Mouse (Mus musculus) neural tube, embryonic 15.5 days (tissue): ENCODE data around the gene Pspn. TPM values are rescaled to one million over a fixed set of nuclear protein-coding genes. Genes with fewer than 3 reads are reported as not detected.

Experiments
- ATAC-seq: fragments of 200-750 bp; cut with Nextera tagmentation; 2 replicates; pipeline ENCODE4 v1.8.0; 2017; ENCODE audit warnings: mild to moderate bottlenecking, moderate TSS enrichment, moderate library complexity; ENCODE audit not compliant: low FRiP score
- H3K27ac ChIP-seq: fragments of 300-500 bp; sonication (generic); replicated peaks from 2 replicates; pipeline ENCODE4 v1.5.1; 2015; ENCODE audit warnings: mild to moderate bottlenecking, inconsistent platforms
- H3K27me3 ChIP-seq: fragments of 300-500 bp; sonication (generic); replicated peaks from 2 replicates; pipeline ENCODE4 v1.6.1; 2015; ENCODE audit warnings: inconsistent platforms
- H3K36me3 ChIP-seq: fragments of 300-500 bp; sonication (generic); 2 replicates; pipeline ENCODE4 v1.6.1; 2015; ENCODE audit warnings: inconsistent platforms
- H3K4me1 ChIP-seq: fragments of 300-500 bp; sonication (generic); 2 replicates; pipeline ENCODE4 v1.6.1; 2015; ENCODE audit warnings: inconsistent platforms
- H3K4me2 ChIP-seq: fragments of 300-500 bp; sonication (generic); 2 replicates; pipeline ENCODE4 v1.6.1; 2015; ENCODE audit warnings: inconsistent platforms, mild to moderate bottlenecking, moderate library complexity
- H3K4me3 ChIP-seq: fragments of 300-500 bp; sonication (generic); replicated peaks from 2 replicates; pipeline ENCODE4 v1.5.1; 2015; ENCODE audit warnings: mild to moderate bottlenecking, inconsistent platforms
- H3K9ac ChIP-seq: fragments of 300-500 bp; sonication (generic); replicated peaks from 2 replicates; pipeline ENCODE4 v1.6.1; 2015; ENCODE audit warnings: mild to moderate bottlenecking, inconsistent platforms
- H3K9me3 ChIP-seq: fragments of 300-500 bp; sonication (generic); replicated peaks from 2 replicates; pipeline ENCODE4 v1.6.1; 2016; ENCODE audit warnings: inconsistent platforms
- WGBS: fragments of 180-500 bp; shearing (Covaris S2); methylation state at CpG from one replicate; pipeline ENCODE4 v1.1.7; 2015; ENCODE audit warnings: mixed read lengths; 5-methylcytosine and 5-hydroxymethylcytosine counted together
- polyA plus RNA-seq: library from polyadenylated mRNA; unstranded; fragments of >200 nt; fragmentation: Nextera tagmentation; extraction: Ambion mirVana; gene quantifications from 2 replicates; pipeline ENCODE4 v1.2.1, GENCODE M21; 2015

The Pspn gene
- polyA plus RNA-seq, 1 experiment from 2014 or later = 0.49 TPM

- H3K4me1 ChIP-seq = peaks cover 22% of the 10 kb centered on the region
- H3K9me3 ChIP-seq = no peaks in the 10 kb centered on the region
- no peak for ATAC-seq
- peak overlapping the region; percentile 91 for H3K4me3 ChIP-seq
- peak overlapping the region; percentile 89 for H3K9ac ChIP-seq
- H3K36me3 ChIP-seq = peaks cover 37% of the 10 kb centered on the region
- no peak overlapping the region for H3K27ac ChIP-seq
- 77% methylated on average over 2 of the region's 2 CpGs for WGBS
- peak overlapping the region; percentile 81 for H3K4me2 ChIP-seq
- H3K27me3 ChIP-seq = no peaks in the 10 kb centered on the region
Observed at GRCm38 (mm10) chr17:56990966-56991365, 8.9 kb downstream of the Pspn start.

- Histone ChIP-seq H3K4me2 (peak within 1 kb of the TSS; percentile 81), H3K27ac (peak within 1 kb of the TSS; percentile 86), H3K9me3 (no peaks in the 10 kb centered on the region), H3K9ac (peak within 1 kb of the TSS; percentile 89), H3K4me3 (peak within 1 kb of the TSS; percentile 91), H3K36me3 (peaks cover 29% of the 10 kb centered on the region), H3K27me3 (no peaks in the 10 kb centered on the region), H3K4me1 (peaks cover 22% of the 10 kb centered on the region)
- under 1% methylated on average over 52 of the region's 52 CpGs for WGBS
- ATAC-seq = peak; percentile 96
Observed at GRCm38 (mm10) chr17:56990115-56990746, 9.6 kb downstream of the Pspn start, which contains the start of gene Clpp. Clpp (plus strand) TSS chr17:56990305.

- H3K9me3 ChIP-seq = no peaks in the 10 kb centered on the region
- peaks cover 22% of the 10 kb centered on the region for H3K4me1 ChIP-seq
- WGBS = 2% methylated on average over 25 of the region's 25 CpGs
- H3K27me3 ChIP-seq = no peaks in the 10 kb centered on the region
- peak; percentile 94 for ATAC-seq
- peak overlapping the region; percentile 89 for H3K9ac ChIP-seq
- peak overlapping the region; percentile 81 for H3K4me2 ChIP-seq
- H3K36me3 ChIP-seq = peaks cover 24% of the 10 kb centered on the region
- H3K27ac ChIP-seq = peak overlapping the region; percentile 86
- peak overlapping the region; percentile 91 for H3K4me3 ChIP-seq
Observed at GRCm38 (mm10) chr17:56989467-56990114, 10.2 kb downstream of the Pspn start.

- H3K4me3 ChIP-seq = peak overlapping the region; percentile 91
- peak overlapping the region; percentile 86 for H3K27ac ChIP-seq
- 69% methylated on average over 7 of the region's 7 CpGs for WGBS
- H3K9me3 ChIP-seq = no peaks in the 10 kb centered on the region
- ATAC-seq = no peak
- H3K36me3 ChIP-seq = peaks cover 18% of the 10 kb centered on the region
- H3K4me1 ChIP-seq = peaks cover 22% of the 10 kb centered on the region
- H3K4me2 ChIP-seq = peak overlapping the region; percentile 81
- no peaks in the 10 kb centered on the region for H3K27me3 ChIP-seq
- peak overlapping the region; percentile 89; the same call in 1 of the 2 replicates for H3K9ac ChIP-seq
Observed at GRCm38 (mm10) chr17:56988921-56989430, 10.8 kb downstream of the Pspn start.

GRCm38 (mm10) chr17:56988441-56988840 lies 11.4 kb downstream of the Pspn start:
- no peak overlapping the region for H3K9ac ChIP-seq
- 86% methylated on average over 7 of the region's 7 CpGs for WGBS
- peaks cover 13% of the 10 kb centered on the region for H3K36me3 ChIP-seq
- H3K27me3 ChIP-seq = no peaks in the 10 kb centered on the region
- H3K4me1 ChIP-seq = peaks cover 22% of the 10 kb centered on the region
- no peak overlapping the region for H3K27ac ChIP-seq
- H3K9me3 ChIP-seq = no peaks in the 10 kb centered on the region
- no peak overlapping the region for H3K4me3 ChIP-seq
- no peak for ATAC-seq
- no peak overlapping the region for H3K4me2 ChIP-seq

- Histone ChIP-seq H3K27me3 (no peaks in the 10 kb centered on the region), H3K9me3 (no peaks in the 10 kb centered on the region), H3K4me2 (no peak overlapping the region), H3K4me1 (peaks cover 8% of the 10 kb centered on the region), H3K9ac (no peak overlapping the region), H3K4me3 (no peak overlapping the region), H3K36me3 (no peaks in the 10 kb centered on the region), H3K27ac (no peak overlapping the region)
- WGBS = 83% methylated on average over 3 of the region's 3 CpGs
- ATAC-seq = no peak
Observed at GRCm38 (mm10) chr17:56986105-56986805, 13.6 kb downstream of the Pspn start.

- Histone ChIP-seq H3K4me2 (no peak overlapping the region), H3K9ac (no peak overlapping the region)
- 61% methylated on average over 3 of the region's 3 CpGs for WGBS
Observed at GRCm38 (mm10) chr17:56985656-56986055, 14.2 kb downstream of the Pspn start.

GRCm38 (mm10) chr17:56984886-56985285 lies 14.9 kb downstream of the Pspn start:
- H3K36me3 ChIP-seq = no peaks in the 10 kb centered on the region
- H3K4me3 ChIP-seq = no peak overlapping the region
- 83% methylated on average over 9 of the region's 9 CpGs for WGBS
- H3K9me3 ChIP-seq = no peaks in the 10 kb centered on the region
- H3K9ac ChIP-seq = no peak overlapping the region
- no peak overlapping the region for H3K27ac ChIP-seq
- H3K27me3 ChIP-seq = no peaks in the 10 kb centered on the region
- no peak overlapping the region for H3K4me2 ChIP-seq
- H3K4me1 ChIP-seq = peaks cover 2% of the 10 kb centered on the region; the same call in 1 of the 2 replicates
- ATAC-seq = no peak

More at GRCm38 (mm10) chr17:56985656-56986055, 14.2 kb downstream of the Pspn start:
- no peaks in the 10 kb centered on the region for H3K36me3 ChIP-seq
- H3K27me3 ChIP-seq = no peaks in the 10 kb centered on the region
- H3K9me3 ChIP-seq = no peaks in the 10 kb centered on the region
- ATAC-seq = no peak
- H3K27ac ChIP-seq = no peak overlapping the region
- peaks cover 2% of the 10 kb centered on the region; the same call in 1 of the 2 replicates for H3K4me1 ChIP-seq
- no peak overlapping the region for H3K4me3 ChIP-seq

GRCm38 (mm10) chr17:56982013-56982412 lies 17.8 kb downstream of the Pspn start, which contains the start of gene Acer1:
Acer1 (minus strand) TSS chr17:56982126.
- no peak within 1 kb of the TSS for H3K4me2 ChIP-seq
- no peak within 1 kb of the TSS for H3K27ac ChIP-seq
- WGBS = 87% methylated on average over 5 of the region's 5 CpGs
- H3K4me1 ChIP-seq = no peaks in the 10 kb centered on the region
- no peak within 1 kb of the TSS for H3K4me3 ChIP-seq
- no peak within 1 kb of the TSS for H3K9ac ChIP-seq
- ATAC-seq = no peak
- no peaks in the 10 kb centered on the region for H3K27me3 ChIP-seq
- H3K36me3 ChIP-seq = no peaks in the 10 kb centered on the region
- no peaks in the 10 kb centered on the region for H3K9me3 ChIP-seq

- no peak overlapping the region for H3K4me3 ChIP-seq
- H3K9me3 ChIP-seq = no peaks in the 10 kb centered on the region
- no peaks in the 10 kb centered on the region for H3K4me1 ChIP-seq
- H3K27ac ChIP-seq = no peak overlapping the region
- no peak overlapping the region for H3K9ac ChIP-seq
- H3K27me3 ChIP-seq = no peaks in the 10 kb centered on the region
- H3K36me3 ChIP-seq = no peaks in the 10 kb centered on the region
- 78% methylated on average over 7 of the region's 7 CpGs for WGBS
- no peak overlapping the region for H3K4me2 ChIP-seq
- ATAC-seq = no peak
Observed at GRCm38 (mm10) chr17:56981049-56981448, 18.8 kb downstream of the Pspn start.

- H3K4me1 ChIP-seq = no peaks in the 10 kb centered on the region
- 10% methylated on average over 7 of the region's 8 CpGs for WGBS
- H3K27ac ChIP-seq = no peak overlapping the region
- H3K9ac ChIP-seq = no peak overlapping the region
- ATAC-seq = no peak
- no peaks in the 10 kb centered on the region for H3K27me3 ChIP-seq
- H3K9me3 ChIP-seq = no peaks in the 10 kb centered on the region
- H3K4me3 ChIP-seq = no peak overlapping the region
- no peak overlapping the region for H3K4me2 ChIP-seq
- H3K36me3 ChIP-seq = no peaks in the 10 kb centered on the region
Observed at GRCm38 (mm10) chr17:56979524-56979923, 20.3 kb downstream of the Pspn start.
